Mouse (Mus musculus): ENCODE data around the gene Sesn2. TPM values are rescaled to one million over a fixed set of nuclear protein-coding genes. Genes with fewer than 3 reads are reported as not detected.
"Not testable (repeated sequence)": the region's sequence is repeated elsewhere in the genome, so short reads cannot be mapped to it uniquely, and the experiment has no call there.

The Sesn2 gene
- polyA plus RNA-seq, 1 experiment from 2014 or later, result 9.0 TPM

GRCm38 (mm10) chr4:132492178-132493060, 17.9 kb downstream of the Sesn2 start:
- H3K9ac ChIP-seq, result no peak overlapping the region
- H3K4me2 ChIP-seq, result no peak overlapping the region
- whole genome bisulfite sequencing, result 77% methylated on average over 10 of the region's 10 CpGs
- H3K4me3 ChIP-seq, result no peak overlapping the region
- H3K36me3 ChIP-seq, result peaks cover 40% of the 10 kb centered on the region
- H3K27ac ChIP-seq, result no peak overlapping the region
- no peak for ATAC-seq (ENCODE audit: insufficient number of reproducible peaks, insufficient read depth, low FRiP score, low TSS enrichment, low read depth)
- no peaks in the 10 kb centered on the region for H3K9me3 ChIP-seq
- H3K27me3 ChIP-seq, result no peaks in the 10 kb centered on the region
- H3K4me1 ChIP-seq, result peaks cover 9% of the 10 kb centered on the region; the same call in 1 of the 2 replicates

- Histone ChIP-seq H3K4me3 (no peak overlapping the region), H3K9me3 (no peaks in the 10 kb centered on the region), H3K4me1 (peaks cover 9% of the 10 kb centered on the region; the same call in 1 of the 2 replicates), H3K4me2 (no peak overlapping the region), H3K9ac (no peak overlapping the region), H3K27me3 (no peaks in the 10 kb centered on the region), H3K36me3 (peaks cover 34% of the 10 kb centered on the region), H3K27ac (no peak overlapping the region)
- 88% methylated on average over 6 of the region's 6 CpGs for whole genome bisulfite sequencing
- no peak for ATAC-seq (ENCODE audit: insufficient number of reproducible peaks, insufficient read depth, low FRiP score, low TSS enrichment, low read depth)
These were observed 18.6 kb downstream of the Sesn2 start for GRCm38 (mm10) chr4:132491748-132492147.

- ATAC-seq (ENCODE audit: insufficient number of reproducible peaks, insufficient read depth, low FRiP score, low TSS enrichment, low read depth), result no peak
- Histone ChIP-seq H3K9ac (no peak overlapping the region), H3K4me2 (no peak overlapping the region), H3K27ac (no peak overlapping the region), H3K27me3 (no peaks in the 10 kb centered on the region), H3K4me1 (peaks cover 9% of the 10 kb centered on the region; the same call in 1 of the 2 replicates), H3K4me3 (no peak overlapping the region), H3K9me3 (no peaks in the 10 kb centered on the region), H3K36me3 (peaks cover 29% of the 10 kb centered on the region)
- 89% methylated on average over 8 of the region's 8 CpGs for WGBS
These were observed 19.2 kb downstream of the Sesn2 start for GRCm38 (mm10) chr4:132491057-132491456.

DNA sequence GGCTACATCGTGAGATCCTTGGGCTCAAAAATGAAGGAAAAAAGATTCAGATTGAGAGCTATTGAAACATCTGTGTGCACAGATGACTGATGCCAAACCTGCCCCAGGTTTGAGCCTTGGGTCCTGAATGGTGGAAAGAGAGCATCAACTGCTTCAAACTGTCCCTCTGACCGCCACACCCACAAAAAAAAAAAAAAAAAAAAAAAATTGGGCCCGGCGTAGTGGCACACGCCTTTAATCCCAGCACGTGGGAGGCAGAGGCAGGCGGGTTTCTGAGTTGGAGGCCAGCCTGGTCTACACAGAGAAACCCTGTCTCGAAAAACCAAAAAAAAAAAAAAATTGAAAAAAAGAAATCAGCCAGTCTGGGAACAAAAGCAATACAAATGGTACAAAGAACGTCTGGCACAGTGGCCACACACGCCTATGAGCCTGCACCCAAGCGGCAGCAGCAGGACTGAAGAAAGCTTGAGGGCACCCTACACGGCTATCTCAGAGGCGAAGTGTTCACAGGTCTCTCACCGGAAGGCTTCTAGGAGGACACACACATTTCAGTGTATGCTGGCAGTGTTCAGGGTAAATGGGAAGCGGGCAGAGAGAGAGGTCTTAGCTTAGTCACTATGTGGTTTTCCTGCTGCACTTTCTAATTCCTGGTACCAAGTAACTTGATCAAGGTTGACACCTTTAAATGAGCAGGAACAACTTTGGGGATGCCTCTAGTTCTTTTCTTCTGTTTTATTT, 19.9 kb downstream of the Sesn2 start:
- 89% methylated on average over 15 of the region's 15 CpGs for WGBS
- H3K9me3 ChIP-seq, result no peaks in the 10 kb centered on the region
- no peak for ATAC-seq (ENCODE audit: insufficient number of reproducible peaks, insufficient read depth, low FRiP score, low TSS enrichment, low read depth)
- H3K9ac ChIP-seq, result no peak overlapping the region
- H3K36me3 ChIP-seq, result peaks cover 23% of the 10 kb centered on the region
- no peak overlapping the region for H3K27ac ChIP-seq
- H3K4me3 ChIP-seq, result no peak overlapping the region
- no peaks in the 10 kb centered on the region for H3K27me3 ChIP-seq
- H3K4me2 ChIP-seq, result no peak overlapping the region
- peaks cover 9% of the 10 kb centered on the region; the same call in 1 of the 2 replicates for H3K4me1 ChIP-seq

DNA sequence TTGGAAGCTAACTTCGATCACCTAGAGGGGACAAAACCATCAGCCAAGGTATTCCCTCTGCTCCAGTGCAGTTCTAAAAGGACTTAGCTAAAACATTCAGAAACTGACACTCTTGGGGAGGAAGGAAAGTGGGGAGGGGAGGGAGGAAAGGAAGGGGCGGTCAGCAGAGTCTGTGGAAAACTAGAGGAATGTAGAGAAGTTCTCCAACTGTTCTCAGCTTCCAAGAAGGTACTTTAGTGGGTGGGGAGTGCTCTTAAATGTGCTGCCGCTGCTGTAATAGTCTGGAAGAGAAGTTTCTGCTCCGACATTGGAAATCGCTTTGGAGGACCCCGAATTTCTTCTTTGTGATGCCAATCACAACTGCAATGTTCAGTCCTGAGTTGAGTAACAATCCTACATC, 21.3 kb downstream of the Sesn2 start:
- no peak overlapping the region for H3K4me2 ChIP-seq
- H3K36me3 ChIP-seq, result peaks cover 15% of the 10 kb centered on the region
- no peaks in the 10 kb centered on the region for H3K27me3 ChIP-seq
- H3K4me3 ChIP-seq, result no peak overlapping the region
- no peak for ATAC-seq (ENCODE audit: insufficient number of reproducible peaks, insufficient read depth, low FRiP score, low TSS enrichment, low read depth)
- 80% methylated on average over 6 of the region's 6 CpGs for WGBS
- H3K9ac ChIP-seq, result no peak overlapping the region
- no peaks in the 10 kb centered on the region for H3K9me3 ChIP-seq
- no peak overlapping the region for H3K27ac ChIP-seq
- H3K4me1 ChIP-seq, result peaks cover 9% of the 10 kb centered on the region; the same call in 1 of the 2 replicates

DNA sequence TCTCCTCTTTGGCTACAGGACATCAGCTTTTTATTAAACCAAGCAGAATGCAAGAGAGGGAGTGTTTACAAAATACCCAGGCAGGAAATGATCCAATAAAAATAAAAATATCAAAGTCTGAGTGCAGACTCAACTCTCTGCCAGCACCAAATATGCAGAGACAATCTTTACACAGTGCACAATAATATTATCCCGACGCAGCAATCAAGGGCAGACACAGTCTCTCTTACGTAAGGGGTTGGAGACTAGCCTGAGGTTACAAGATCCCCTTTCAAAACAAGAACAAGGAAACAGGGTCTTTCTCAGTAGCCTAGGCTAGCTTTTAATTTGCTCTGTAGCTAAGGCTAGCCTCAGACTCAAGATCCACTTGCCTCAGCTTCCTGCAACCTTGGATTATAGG, 21.8 kb downstream of the Sesn2 start:
- 37% methylated on average over 3 of the region's 3 CpGs for WGBS
- Histone ChIP-seq H3K9ac (no peak overlapping the region), H3K36me3 (peaks cover 10% of the 10 kb centered on the region), H3K27me3 (no peaks in the 10 kb centered on the region), H3K9me3 (no peaks in the 10 kb centered on the region), H3K4me2 (no peak overlapping the region), H3K27ac (no peak overlapping the region), H3K4me3 (no peak overlapping the region), H3K4me1 (peaks cover 9% of the 10 kb centered on the region; the same call in 1 of the 2 replicates)
- no peak for ATAC-seq (ENCODE audit: insufficient number of reproducible peaks, insufficient read depth, low FRiP score, low TSS enrichment, low read depth)

DNA sequence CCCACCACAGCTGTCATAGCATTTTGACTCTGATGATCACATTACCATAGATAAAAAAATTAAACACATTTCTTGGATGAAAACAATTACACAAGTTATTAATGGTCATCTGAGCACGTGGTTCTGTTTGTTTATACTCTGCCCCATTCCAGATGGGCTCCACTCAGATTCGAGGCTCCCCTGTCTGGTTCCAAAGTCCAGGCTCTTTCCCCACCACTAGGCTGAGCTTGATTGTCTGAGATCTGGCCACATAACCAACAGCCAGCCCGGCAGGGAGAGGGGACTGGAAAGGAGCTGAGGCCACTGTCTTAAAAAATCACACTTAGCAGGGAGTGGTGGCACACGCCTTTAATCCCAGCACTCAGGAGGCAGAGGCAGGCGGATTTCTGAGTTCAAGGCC, 25.5 kb downstream of the Sesn2 start:
- Histone ChIP-seq H3K4me2 (no peak overlapping the region), H3K4me3 (no peak overlapping the region), H3K9ac (no peak overlapping the region), H3K4me1 (peaks cover 9% of the 10 kb centered on the region; the same call in 1 of the 2 replicates), H3K9me3 (no peaks in the 10 kb centered on the region), H3K36me3 (no peaks in the 10 kb centered on the region), H3K27ac (no peak overlapping the region), H3K27me3 (no peaks in the 10 kb centered on the region)
- ATAC-seq (ENCODE audit: insufficient number of reproducible peaks, insufficient read depth, low FRiP score, low TSS enrichment, low read depth), result no peak
- WGBS, result 61% methylated on average over 5 of the region's 5 CpGs

- no peaks in the 10 kb centered on the region for H3K36me3 ChIP-seq
- WGBS, result 82% methylated on average over 4 of the region's 4 CpGs
- no peaks in the 10 kb centered on the region for H3K9me3 ChIP-seq
- no peak overlapping the region for H3K4me3 ChIP-seq
- ATAC-seq (ENCODE audit: insufficient number of reproducible peaks, insufficient read depth, low FRiP score, low TSS enrichment, low read depth), result no peak
- H3K27ac ChIP-seq, result no peak overlapping the region
- no peaks in the 10 kb centered on the region for H3K27me3 ChIP-seq
- peaks cover 9% of the 10 kb centered on the region; the same call in 1 of the 2 replicates for H3K4me1 ChIP-seq
- H3K4me2 ChIP-seq, result no peak overlapping the region
- no peak overlapping the region for H3K9ac ChIP-seq
These were observed 26.1 kb downstream of the Sesn2 start for GRCm38 (mm10) chr4:132484231-132484630.

- Histone ChIP-seq H3K4me3 (no peak overlapping the region), H3K4me2 (no peak overlapping the region), H3K9me3 (no peaks in the 10 kb centered on the region), H3K9ac (no peak overlapping the region), H3K27ac (no peak overlapping the region), H3K36me3 (no peaks in the 10 kb centered on the region), H3K4me1 (no peaks in the 10 kb centered on the region), H3K27me3 (no peaks in the 10 kb centered on the region)
- no peak for ATAC-seq (ENCODE audit: insufficient number of reproducible peaks, insufficient read depth, low FRiP score, low TSS enrichment, low read depth)
- 71% methylated on average over 13 of the region's 13 CpGs for WGBS
These were observed 27.2 kb downstream of the Sesn2 start for GRCm38 (mm10) chr4:132482956-132483608.

DNA sequence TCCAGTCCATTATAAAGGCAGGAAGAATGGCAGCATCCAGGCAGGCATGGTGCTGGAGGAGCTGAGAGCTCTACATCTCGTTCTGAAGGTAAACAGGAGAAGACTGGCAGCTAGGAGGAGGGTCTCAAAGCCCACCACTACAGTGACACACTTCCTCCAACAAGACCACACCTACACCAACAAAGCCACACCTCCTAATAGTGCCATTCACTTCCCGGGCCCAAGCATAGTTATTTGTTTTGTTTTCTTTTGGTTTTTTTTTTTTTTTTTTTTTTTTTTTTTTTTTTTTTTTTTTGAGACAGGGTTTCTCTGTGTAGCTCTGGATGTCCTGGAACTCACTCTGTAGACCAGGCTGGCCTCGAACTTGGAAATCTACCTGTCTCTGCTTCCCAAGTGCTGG, 28.2 kb downstream of the Sesn2 start:
- not testable (repeated sequence) for H3K9me3 ChIP-seq; H3K36me3 ChIP-seq; H3K9ac ChIP-seq; ATAC-seq (ENCODE audit: insufficient number of reproducible peaks, insufficient read depth, low FRiP score, low TSS enrichment, low read depth); H3K27me3 ChIP-seq; H3K4me2 ChIP-seq; H3K4me1 ChIP-seq; H3K27ac ChIP-seq; H3K4me3 ChIP-seq
- WGBS, result 73% methylated on average over 3 of the region's 3 CpGs

DNA sequence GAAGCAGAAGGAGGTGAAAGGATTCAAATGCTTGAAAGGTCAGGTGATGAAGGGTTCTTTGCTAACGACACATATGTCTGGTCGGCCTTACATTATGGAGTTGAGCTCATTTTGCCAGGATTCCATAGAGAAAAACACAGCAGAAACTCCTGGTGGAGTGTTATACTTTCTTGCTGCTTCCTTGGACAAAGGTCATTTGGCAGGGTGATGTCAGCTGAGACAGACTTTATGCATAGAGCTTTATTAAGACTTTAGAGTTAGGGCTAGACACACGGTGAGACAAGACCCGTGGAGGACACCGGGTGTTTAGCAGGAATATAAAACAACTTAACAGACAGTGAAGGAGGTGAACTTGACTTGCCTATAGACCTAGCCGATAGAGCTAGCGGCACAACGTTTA, 32.5 kb downstream of the Sesn2 start:
- 91% methylated on average over 8 of the region's 8 CpGs for WGBS
- H3K4me3 ChIP-seq, result no peak overlapping the region
- H3K4me2 ChIP-seq, result no peak overlapping the region
- no peaks in the 10 kb centered on the region for H3K4me1 ChIP-seq
- no peaks in the 10 kb centered on the region for H3K36me3 ChIP-seq
- ATAC-seq (ENCODE audit: insufficient number of reproducible peaks, insufficient read depth, low FRiP score, low TSS enrichment, low read depth), result no peak
- no peaks in the 10 kb centered on the region for H3K27me3 ChIP-seq
- H3K27ac ChIP-seq, result no peak overlapping the region
- no peaks in the 10 kb centered on the region for H3K9me3 ChIP-seq
- H3K9ac ChIP-seq, result no peak overlapping the region
